In genomic region chr7:6929286-6929685, GRCm38 (mm10) we compare ENCODE assay signal across 31 mouse cellular contexts.
"Had no signal": no experiment of that assay in that cellular context is flagged by ENCODE, and none has a peak within 500 bp of the region (broad histone marks: within the 10 kb centered on the region; RNA-seq: fewer than 3 reads in every experiment).

No protein-coding gene starts in this region.

- H3K9ac ChIP-seq: limb, embryonic 12.5 days; limb, embryonic 13.5 days; limb, embryonic 15.5 days; liver, embryonic 12.5 days; liver, embryonic 13.5 days; liver, embryonic 14.5 days; liver, embryonic 15.5 days; liver, postnatal 0 days; lung, embryonic 14.5 days; lung, embryonic 15.5 days; midbrain, embryonic 12.5 days; midbrain, embryonic 13.5 days; midbrain, embryonic 15.5 days; neural tube, embryonic 12.5 days had no signal

- H3K27me3 ChIP-seq: limb, embryonic 12.5 days; limb, embryonic 13.5 days; limb, embryonic 15.5 days; liver, embryonic 12.5 days; liver, embryonic 13.5 days; liver, embryonic 15.5 days; lung, embryonic 15.5 days; megakaryocyte, embryonic 14.5 days; midbrain, embryonic 12.5 days; midbrain, embryonic 13.5 days; midbrain, embryonic 15.5 days; neural tube, embryonic 12.5 days had no signal

- DNase-seq: left cerebral cortex, postnatal 4 days; liver; liver, embryonic 13.5 days; liver, postnatal 0 days; lung, adult 18-20 months; lung, adult 2 months; lung, embryonic 14.5 days; lung, postnatal 10 days; lung, postnatal 14 days; lung, postnatal 36 days; lung, postnatal 4 days; midbrain, embryonic 14.5 days had no signal

- H3K4me1 ChIP-seq: limb, embryonic 12.5 days; limb, embryonic 13.5 days; limb, embryonic 15.5 days; liver, embryonic 12.5 days; liver, embryonic 13.5 days; liver, embryonic 15.5 days; lung, embryonic 15.5 days; megakaryocyte, embryonic 14.5 days had no signal

- ATAC-seq: liver, embryonic 12.5 days; liver, postnatal 0 days; lung, postnatal 0 days; midbrain, embryonic 13.5 days; midbrain, embryonic 15.5 days had no signal

- H3K36me3 ChIP-seq: limb, embryonic 10.5 days; limb, embryonic 12.5 days; limb, embryonic 13.5 days; limb, embryonic 15.5 days; liver, embryonic 12.5 days; liver, embryonic 13.5 days; liver, embryonic 15.5 days; lung, embryonic 15.5 days; midbrain, embryonic 10.5 days; midbrain, embryonic 12.5 days; midbrain, embryonic 13.5 days; midbrain, embryonic 15.5 days; neural tube, embryonic 12.5 days had no signal

- H3K4me2 ChIP-seq: limb, embryonic 12.5 days; limb, embryonic 13.5 days; limb, embryonic 15.5 days; liver, embryonic 11.5 days; liver, embryonic 12.5 days; liver, embryonic 13.5 days; liver, embryonic 15.5 days; lung, embryonic 14.5 days; lung, embryonic 15.5 days; midbrain, embryonic 12.5 days; midbrain, embryonic 13.5 days; midbrain, embryonic 15.5 days; neural tube, embryonic 12.5 days had no signal

- H3K9me3 ChIP-seq: limb, embryonic 10.5 days; limb, embryonic 12.5 days; limb, embryonic 13.5 days; limb, embryonic 15.5 days; liver, embryonic 12.5 days; liver, embryonic 13.5 days; liver, embryonic 15.5 days; lung, embryonic 15.5 days; megakaryocyte, embryonic 14.5 days; midbrain, embryonic 10.5 days; midbrain, embryonic 12.5 days; midbrain, embryonic 13.5 days; midbrain, embryonic 15.5 days; neural tube, embryonic 12.5 days had no signal

- H3K27ac ChIP-seq: left cerebral cortex, adult 2 months; limb, embryonic 10.5 days; limb, embryonic 12.5 days; limb, embryonic 13.5 days; limb, embryonic 15.5 days; liver, embryonic 12.5 days; liver, embryonic 13.5 days; liver, embryonic 14.5 days; liver, embryonic 15.5 days; lung, embryonic 15.5 days; macrophage; midbrain, embryonic 10.5 days; midbrain, embryonic 12.5 days; midbrain, embryonic 13.5 days; midbrain, embryonic 15.5 days; neural tube, embryonic 12.5 days had no signal

- H3K4me3 ChIP-seq: left cerebral cortex, adult 2 months; limb, embryonic 10.5 days; limb, embryonic 12.5 days; limb, embryonic 13.5 days; limb, embryonic 15.5 days; liver, embryonic 12.5 days; liver, embryonic 13.5 days; liver, embryonic 15.5 days; lung, embryonic 15.5 days; megakaryocyte, embryonic 14.5 days; midbrain, embryonic 10.5 days; midbrain, embryonic 12.5 days; midbrain, embryonic 13.5 days; midbrain, embryonic 15.5 days; myocyte; neural tube, embryonic 12.5 days had no signal
